ENCODE assay signal across 20 mouse cellular contexts in the genomic region with DNA sequence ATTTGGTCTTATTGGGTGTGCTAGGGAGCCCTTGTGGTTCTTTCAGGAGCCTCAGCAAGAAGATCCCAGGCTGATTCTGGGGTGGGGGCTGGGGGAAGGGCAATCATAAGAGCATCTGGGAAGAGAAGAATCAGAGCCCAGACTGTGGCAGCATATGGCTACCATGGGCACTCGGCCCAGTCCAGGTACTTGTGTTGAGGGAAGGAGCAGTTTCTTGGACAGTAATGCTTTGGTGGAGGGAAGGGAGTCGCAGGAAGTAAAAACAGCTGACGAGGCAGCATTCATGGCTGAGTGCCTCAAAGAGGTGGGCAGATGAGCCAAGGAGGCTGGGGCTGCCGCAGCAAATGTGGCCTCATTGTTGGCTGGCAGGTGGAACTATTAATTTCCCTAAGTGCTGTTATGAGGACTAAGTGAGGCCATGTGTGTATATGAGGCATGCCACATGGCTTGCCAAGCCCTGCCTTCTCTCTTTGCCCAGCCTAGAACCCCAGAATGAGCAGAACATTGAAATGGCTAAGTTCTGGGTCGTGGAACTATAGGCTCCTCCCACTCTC.
DNase-seq lines count a peak whose midpoint lies in the region; ATAC-seq lines count a peak whose summit lies in the region.
"Had no signal": no experiment of that assay in that cellular context is flagged by ENCODE, and none has a peak within 500 bp of the region (broad histone marks: within the 10 kb centered on the region; RNA-seq: fewer than 3 reads in every experiment).

No protein-coding gene starts in this region.

- no peak overlapping the region for H3K4me3 ChIP-seq in forebrain, embryonic 14.5 days (ENCODE audit: low read depth, low read length)
- H3K4me3 ChIP-seq in forebrain, embryonic 11.5 days (ENCODE audit: low read depth, low read length), result no peak overlapping the region
- H3K4me3 ChIP-seq: embryonic facial prominence, embryonic 12.5 days; heart, embryonic 10.5 days; limb, embryonic 10.5 days; liver, embryonic 13.5 days; neural tube, embryonic 12.5 days; stomach, embryonic 15.5 days had no signal

- ATAC-seq in forebrain, embryonic 14.5 days, result peak; percentile 68
- ATAC-seq in forebrain, embryonic 11.5 days (replicated peaks; ENCODE audit: low FRiP score), result no peak
- ATAC-seq: activated CD4-positive, CD25-positive, alpha-beta regulatory T cell, adult 4 months; intestine, embryonic 16.5 days; lung, postnatal 0 days had no signal

- H3K4me2 ChIP-seq in forebrain, embryonic 14.5 days (ENCODE audit: low read length), result no peak overlapping the region
- H3K4me2 ChIP-seq in forebrain, embryonic 11.5 days (ENCODE audit: low read depth, low read length, severe bottlenecking), result no peak overlapping the region
- H3K4me2 ChIP-seq: embryonic facial prominence, embryonic 12.5 days; liver, embryonic 13.5 days; neural tube, embryonic 12.5 days; stomach, embryonic 15.5 days had no signal

- intact Hi-C loops in left cerebral cortex, postnatal 4 days (cut with DNase I), result no loop called here
- intact Hi-C loops in left cerebral cortex, postnatal 10 days (cut with DNase I), result no loop called here

- no peaks in the 10 kb centered on the region for H3K27me3 ChIP-seq in forebrain, embryonic 14.5 days (replicated peaks; ENCODE audit: control insufficient read depth, insufficient read depth, low read length)
- H3K27me3 ChIP-seq in forebrain, embryonic 11.5 days (ENCODE audit: control insufficient read depth, insufficient read depth, low read length), result no peaks in the 10 kb centered on the region
- H3K27me3 ChIP-seq: liver, embryonic 13.5 days; neural tube, embryonic 12.5 days; stomach, embryonic 15.5 days had no signal

- peaks cover under 1% of the 10 kb centered on the region; the same call in 1 of the 2 replicates for H3K4me1 ChIP-seq in forebrain, embryonic 14.5 days (ENCODE audit: control insufficient read depth, insufficient read depth, low read length)
- no peaks in the 10 kb centered on the region for H3K4me1 ChIP-seq in forebrain, embryonic 11.5 days (replicated peaks; ENCODE audit: control insufficient read depth, insufficient read depth, low read length)
- H3K4me1 ChIP-seq: liver, embryonic 13.5 days had no signal

- H3K9me3 ChIP-seq in forebrain, embryonic 14.5 days (replicated peaks; ENCODE audit: control insufficient read depth, low read length), result no peaks in the 10 kb centered on the region
- H3K9me3 ChIP-seq in forebrain, embryonic 11.5 days (ENCODE audit: control insufficient read depth, low read length), result no peaks in the 10 kb centered on the region
- H3K9me3 ChIP-seq: embryonic facial prominence, embryonic 12.5 days; heart, embryonic 10.5 days; limb, embryonic 10.5 days; liver, embryonic 13.5 days; neural tube, embryonic 12.5 days; stomach, embryonic 15.5 days had no signal

- peak; percentile 72 for DNase-seq in forebrain, embryonic 14.5 days (ENCODE audit: low spot score)
- DNase-seq in forebrain, embryonic 11.5 days (ENCODE audit: low spot score), result no peak
- DNase-seq in left cerebral cortex, postnatal 4 days, result peak; percentile 86
- no peak for DNase-seq in left cerebral cortex, postnatal 10 days (ENCODE audit: extremely low spot score in 1 of 2, low spot score in 2 of 2)
- peak; percentile 70 for DNase-seq in cerebellum, adult 9-11 months
- DNase-seq in right cerebral cortex, postnatal 25 days, result peak; percentile 57
- no peak for DNase-seq in gastrocnemius, postnatal 4 days (ENCODE audit: low spot score in 2 of 2)
- no peak for DNase-seq in adrenal gland, postnatal 4 days (ENCODE audit: low spot score in 2 of 2)
- DNase-seq: adrenal gland, postnatal 36 days; gastrocnemius, postnatal 10 days; liver, embryonic 13.5 days; spleen, adult 18-20 months had no signal

- H3K27ac ChIP-seq in forebrain, embryonic 14.5 days (ENCODE audit: low read depth, low read length), result no peak overlapping the region
- no peak overlapping the region for H3K27ac ChIP-seq in forebrain, embryonic 11.5 days (ENCODE audit: low read depth, low read length)
- H3K27ac ChIP-seq: embryonic facial prominence, embryonic 12.5 days; heart, embryonic 10.5 days; limb, embryonic 10.5 days; liver, embryonic 13.5 days; neural tube, embryonic 12.5 days; stomach, embryonic 15.5 days had no signal

- 52% methylated on average over 5 of the region's 5 CpGs for WGBS in forebrain, embryonic 14.5 days
- 85% methylated on average over 5 of the region's 5 CpGs for WGBS in forebrain, embryonic 11.5 days

- H3K9ac ChIP-seq in forebrain, embryonic 14.5 days (ENCODE audit: low read length), result no peak overlapping the region
- H3K9ac ChIP-seq in forebrain, embryonic 11.5 days (ENCODE audit: low read length), result no peak overlapping the region
- H3K9ac ChIP-seq: embryonic facial prominence, embryonic 12.5 days; liver, embryonic 13.5 days; neural tube, embryonic 12.5 days; stomach, embryonic 15.5 days had no signal

- H3K36me3 ChIP-seq in forebrain, embryonic 14.5 days (ENCODE audit: control insufficient read depth, insufficient read depth, low read length), result no peaks in the 10 kb centered on the region
- no peaks in the 10 kb centered on the region for H3K36me3 ChIP-seq in forebrain, embryonic 11.5 days (ENCODE audit: control insufficient read depth, insufficient read depth, low read length)
- H3K36me3 ChIP-seq: embryonic facial prominence, embryonic 12.5 days; heart, embryonic 10.5 days; limb, embryonic 10.5 days; liver, embryonic 13.5 days; neural tube, embryonic 12.5 days; stomach, embryonic 15.5 days had no signal

Comparison
In these comparisons a context has a peak if more than half of its experiments do, and no peak if none do; other contexts are left out.
1. DNase-seq: peak in forebrain, embryonic 14.5 days (single experiment), left cerebral cortex, postnatal 4 days (single experiment), cerebellum, adult 9-11 months (single experiment) and right cerebral cortex, postnatal 25 days (single experiment); none in forebrain, embryonic 11.5 days (single experiment), left cerebral cortex, postnatal 10 days (0 of 2), gastrocnemius, postnatal 4 days (0 of 2) and adrenal gland, postnatal 4 days (0 of 2).